Mouse (Mus musculus) embryonic facial prominence, embryonic 10.5 days (tissue): ENCODE measurements around the gene Cyth4. TPM values are rescaled to one million over a fixed set of nuclear protein-coding genes. Genes with fewer than 3 reads are reported as not detected.

ENCODE experiments used
- DNase-seq: peaks from one replicate; pipeline ENCODE4 v3.0.0-alpha.2; 2017; ENCODE audit warnings: low spot score
- H3K27ac ChIP-seq: fragments of 300-500 bp; sonication (generic); replicated peaks from 2 replicates; pipeline ENCODE4 v1.5.1; 2016; ENCODE audit warnings: mild to moderate bottlenecking
- H3K27me3 ChIP-seq: fragments of 300-500 bp; sonication (generic); replicated peaks from 2 replicates; pipeline ENCODE4 v1.6.1; 2016; ENCODE audit warnings: low read depth, mild to moderate bottlenecking; ENCODE audit not compliant: poor library complexity, severe bottlenecking
- H3K36me3 ChIP-seq: fragments of 300-500 bp; sonication (generic); replicated peaks from 2 replicates; pipeline ENCODE4 v1.6.1; 2016; ENCODE audit warnings: mild to moderate bottlenecking, moderate library complexity
- H3K4me1 ChIP-seq: fragments of 300-500 bp; sonication (generic); 2 replicates; pipeline ENCODE4 v1.6.1; 2016
- H3K4me3 ChIP-seq: fragments of 300-500 bp; sonication (generic); 2 replicates; pipeline ENCODE4 v1.5.1; 2016; ENCODE audit warnings: mild to moderate bottlenecking, moderate library complexity
- H3K9me3 ChIP-seq: fragments of 300-500 bp; sonication (generic); 2 replicates; pipeline ENCODE4 v1.6.1; 2016; ENCODE audit warnings: mild to moderate bottlenecking
- WGBS: fragments of 180-500 bp; shearing (Covaris S2); methylation state at CpG from one replicate; pipeline ENCODE4 v1.1.7; 2016; 5-methylcytosine and 5-hydroxymethylcytosine counted together
- polyA plus RNA-seq: library from polyadenylated mRNA; unstranded; fragments of >200 nt; fragmentation: Nextera tagmentation; extraction: Ambion mirVana; gene quantifications from 2 replicates; pipeline ENCODE4 v1.2.1, GENCODE M21; 2016

The Cyth4 gene
- polyA plus RNA-seq, 1 experiment from 2014 or later: 5.8 TPM

DNA sequence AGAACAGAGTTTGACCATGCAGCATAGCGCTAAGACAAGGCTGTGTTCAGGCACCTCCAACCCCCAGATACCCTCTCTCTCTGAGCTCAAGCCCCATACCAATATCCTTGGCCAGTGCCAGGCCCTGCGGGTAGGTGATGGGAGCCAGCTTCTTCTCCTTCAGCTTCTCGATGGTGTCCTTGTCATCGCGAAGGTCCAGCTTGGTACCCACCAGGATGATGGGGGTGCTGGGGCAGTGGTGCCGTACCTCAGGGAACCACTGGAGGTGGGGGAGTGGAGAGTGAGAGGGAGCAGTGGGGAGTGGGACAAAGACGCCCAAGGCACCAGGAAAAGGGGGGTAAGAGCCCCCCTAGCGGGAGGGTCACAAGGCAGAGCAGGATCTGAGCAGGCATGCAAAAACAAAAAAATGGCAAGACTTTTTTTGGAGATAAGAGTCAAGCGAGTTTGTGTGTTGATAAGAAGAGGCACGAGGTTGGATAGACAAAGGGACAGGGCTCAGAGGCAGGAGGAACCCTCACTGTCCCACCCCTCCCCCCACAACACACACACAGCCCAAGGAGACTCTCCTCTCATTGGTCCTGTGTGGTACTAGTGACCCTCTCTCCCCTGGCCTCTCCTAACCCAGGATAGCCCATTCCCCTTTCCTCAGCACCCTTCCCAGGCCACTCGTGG, 31.9 kb upstream of the Cyth4 start:
- H3K36me3 ChIP-seq: no peaks in the 10 kb centered on the region
- DNase-seq: no peak
- 72% methylated on average over 11 of the region's 11 CpGs for WGBS
- H3K4me1 ChIP-seq: peaks cover 9% of the 10 kb centered on the region; the same call in 1 of the 2 replicates
- no peak overlapping the region for H3K4me3 ChIP-seq
- H3K27ac ChIP-seq: no peak overlapping the region
- no peaks in the 10 kb centered on the region for H3K27me3 ChIP-seq
- no peaks in the 10 kb centered on the region for H3K9me3 ChIP-seq

- peaks cover 13% of the 10 kb centered on the region; the same call in 1 of the 2 replicates for H3K4me1 ChIP-seq
- H3K36me3 ChIP-seq: no peaks in the 10 kb centered on the region
- 73% methylated on average over 9 of the region's 9 CpGs for WGBS
- H3K9me3 ChIP-seq: no peaks in the 10 kb centered on the region
- no peak overlapping the region for H3K4me3 ChIP-seq
- no peak overlapping the region for H3K27ac ChIP-seq
- no peak for DNase-seq
- no peaks in the 10 kb centered on the region for H3K27me3 ChIP-seq
Observed at GRCm38 (mm10) chr15:78567608-78568120, 29.2 kb upstream of the Cyth4 start.

DNA sequence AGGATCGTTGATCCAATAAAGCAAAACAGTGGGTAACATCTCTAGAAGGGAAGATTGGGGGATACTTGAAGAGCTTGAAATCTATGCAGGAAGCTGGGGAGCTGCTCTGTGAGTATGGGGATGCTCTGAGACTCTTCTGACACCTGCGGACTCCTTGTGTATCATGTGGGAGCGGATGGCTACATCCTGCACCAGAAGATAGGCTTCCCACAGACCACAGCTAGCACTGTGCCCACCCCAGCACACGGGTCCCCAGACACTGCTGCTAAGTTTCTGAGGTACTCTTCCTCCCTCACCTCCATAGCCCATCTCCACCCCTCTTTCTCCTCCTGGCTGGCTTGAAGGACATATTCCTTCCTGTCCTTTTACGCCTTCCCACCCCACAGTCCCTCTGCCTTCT, 26.7 kb upstream of the Cyth4 start:
- Histone ChIP-seq H3K27me3 (no peaks in the 10 kb centered on the region), H3K27ac (no peak overlapping the region), H3K4me3 (no peak overlapping the region), H3K4me1 (peaks cover 5% of the 10 kb centered on the region; the same call in 1 of the 2 replicates), H3K9me3 (no peaks in the 10 kb centered on the region), H3K36me3 (no peaks in the 10 kb centered on the region)
- DNase-seq: no peak
- WGBS: 91% methylated on average over 5 of the region's 5 CpGs

DNA sequence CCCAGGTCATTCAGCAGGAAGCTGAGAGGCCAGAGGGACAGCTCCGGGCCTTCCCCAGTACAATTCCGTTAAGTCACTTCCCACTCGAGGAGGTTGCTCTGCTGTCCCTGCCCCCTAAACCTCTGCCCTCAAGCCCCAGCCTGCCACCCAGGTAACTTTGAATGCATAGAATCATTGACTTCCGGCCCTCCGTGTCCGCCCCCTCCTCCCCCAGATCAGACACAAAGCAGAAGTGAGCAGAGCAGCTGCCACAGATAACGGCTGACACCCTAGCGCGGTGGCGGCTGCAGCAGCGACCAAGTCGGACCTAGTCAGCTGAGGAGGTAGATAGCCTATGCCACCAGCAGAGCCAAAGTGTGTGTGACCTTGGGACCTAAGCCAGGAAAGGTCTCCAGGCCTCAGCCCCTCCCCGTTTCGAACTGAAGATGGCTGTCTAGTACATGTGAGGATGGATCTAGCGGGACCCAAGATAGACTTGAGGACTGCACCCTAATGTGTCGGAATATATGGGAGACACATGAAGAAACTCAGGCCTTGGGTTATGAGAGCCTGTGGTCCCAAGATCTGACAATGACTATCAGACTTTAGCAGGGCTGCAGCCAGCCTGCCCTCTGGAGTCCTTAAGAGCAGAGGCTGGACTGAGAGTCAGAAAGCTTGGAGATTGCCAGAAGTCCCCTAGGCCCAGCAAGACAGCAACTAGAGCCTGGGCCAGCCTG, 25.1 kb upstream of the Cyth4 start:
- peaks cover 9% of the 10 kb centered on the region for H3K4me1 ChIP-seq
- H3K4me3 ChIP-seq: no peak overlapping the region
- DNase-seq: no peak
- H3K27me3 ChIP-seq: no peaks in the 10 kb centered on the region
- WGBS: 64% methylated on average over 16 of the region's 16 CpGs
- no peaks in the 10 kb centered on the region for H3K9me3 ChIP-seq
- H3K36me3 ChIP-seq: no peaks in the 10 kb centered on the region
- H3K27ac ChIP-seq: peak overlapping the region; percentile 15; the same call in 1 of the 2 replicates

GRCm38 (mm10) chr15:78572270-78572600, 24.6 kb upstream of the Cyth4 start:
- WGBS: 89% methylated on average over 5 of the region's 5 CpGs
- no peak overlapping the region for H3K4me3 ChIP-seq
- 0 out of 2 replicates have a peak overlapping the region, but pooled peaks have one; percentile 15 for H3K27ac ChIP-seq
- H3K27me3 ChIP-seq: no peaks in the 10 kb centered on the region
- DNase-seq: no peak
- no peaks in the 10 kb centered on the region for H3K36me3 ChIP-seq
- H3K9me3 ChIP-seq: no peaks in the 10 kb centered on the region
- peaks cover 9% of the 10 kb centered on the region for H3K4me1 ChIP-seq

DNA sequence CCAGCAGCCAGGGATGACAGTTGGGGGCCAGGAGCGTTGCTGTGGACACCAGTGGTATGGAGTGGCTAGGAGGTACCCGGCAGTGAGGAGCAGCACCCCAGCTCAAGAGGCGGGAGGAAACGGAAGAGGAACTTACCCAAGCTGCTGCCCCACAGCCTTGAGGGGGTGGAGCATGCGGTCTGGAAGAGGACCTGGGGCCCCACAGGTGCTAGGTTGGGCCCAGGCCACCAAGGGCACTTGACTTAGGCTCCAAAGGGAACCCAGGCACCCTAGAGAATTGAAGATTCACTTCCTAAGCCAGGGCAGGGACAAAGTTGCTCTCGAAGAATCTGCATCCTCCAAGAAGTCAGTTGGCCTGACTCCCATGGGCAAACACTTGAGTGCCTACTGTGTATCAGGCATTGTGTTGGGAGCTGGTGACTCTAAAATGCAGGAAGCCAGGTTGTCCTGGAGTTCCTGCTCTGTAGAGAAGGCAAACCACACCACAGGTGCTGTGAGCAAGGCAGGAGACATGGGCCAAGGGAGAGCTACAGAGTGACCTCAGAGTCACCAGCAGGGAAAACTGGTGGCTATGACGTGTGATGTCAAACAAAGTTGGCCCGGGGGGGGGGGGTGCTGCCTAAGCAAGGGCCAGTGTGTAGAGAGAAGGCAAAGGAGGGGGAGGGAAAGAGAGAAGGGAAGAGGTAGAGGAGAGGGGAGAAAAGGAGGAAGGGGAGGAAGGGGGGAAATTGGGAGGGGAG, 24.0 kb upstream of the Cyth4 start, which contains the start of gene Rac2:
Rac2 (minus strand) TSS at position 126 of the 740 bp plus-strand sequence.
- Histone ChIP-seq H3K4me3 (no peak within 1 kb of the TSS), H3K27me3 (no peaks in the 10 kb centered on the region), H3K4me1 (peaks cover 9% of the 10 kb centered on the region), H3K36me3 (no peaks in the 10 kb centered on the region), H3K27ac (peak within 1 kb of the TSS; percentile 15; the same call in 1 of the 2 replicates), H3K9me3 (no peaks in the 10 kb centered on the region)
- WGBS: 85% methylated on average over 8 of the region's 8 CpGs
- DNase-seq: no peak

DNA sequence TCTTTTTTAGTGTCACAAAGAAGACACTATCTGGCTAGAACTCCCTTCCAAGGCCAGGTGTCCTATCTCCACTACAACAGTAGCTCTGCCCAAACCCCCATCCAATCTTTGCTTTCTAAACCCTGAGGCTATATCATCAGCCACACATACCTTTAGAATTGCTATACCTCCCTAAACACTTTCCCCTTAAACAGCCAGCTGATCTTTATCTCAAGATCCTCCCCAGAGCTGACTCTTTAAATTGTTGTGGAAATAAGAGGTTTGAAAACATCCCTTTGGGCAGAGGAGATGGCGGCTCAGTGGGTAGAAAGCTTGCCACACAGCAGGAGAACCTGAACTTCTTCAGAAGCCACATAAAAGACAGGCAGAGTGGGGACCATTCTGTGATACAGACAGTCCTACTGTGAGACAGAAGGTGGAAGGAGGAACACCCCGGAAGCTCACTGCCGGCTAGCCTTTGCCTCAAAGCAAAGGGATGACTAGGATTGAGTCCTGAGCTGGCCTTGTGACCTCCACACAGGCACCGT, 20.5 kb upstream of the Cyth4 start:
- no peak overlapping the region for H3K4me3 ChIP-seq
- peaks cover 30% of the 10 kb centered on the region for H3K4me1 ChIP-seq
- no peak for DNase-seq
- WGBS: 54% methylated on average over 4 of the region's 4 CpGs
- H3K27me3 ChIP-seq: no peaks in the 10 kb centered on the region
- H3K9me3 ChIP-seq: no peaks in the 10 kb centered on the region
- H3K36me3 ChIP-seq: no peaks in the 10 kb centered on the region
- H3K27ac ChIP-seq: no peak overlapping the region

- Histone ChIP-seq H3K4me3 (no peak overlapping the region), H3K4me1 (peaks cover 30% of the 10 kb centered on the region), H3K27ac (no peak overlapping the region), H3K36me3 (no peaks in the 10 kb centered on the region), H3K9me3 (peaks cover 6% of the 10 kb centered on the region; the same call in 1 of the 2 replicates), H3K27me3 (peaks cover 12% of the 10 kb centered on the region)
- DNase-seq: no peak
- WGBS: 18% methylated on average over 11 of the region's 11 CpGs
Observed at GRCm38 (mm10) chr15:78583352-78583751, 13.5 kb upstream of the Cyth4 start.

DNA sequence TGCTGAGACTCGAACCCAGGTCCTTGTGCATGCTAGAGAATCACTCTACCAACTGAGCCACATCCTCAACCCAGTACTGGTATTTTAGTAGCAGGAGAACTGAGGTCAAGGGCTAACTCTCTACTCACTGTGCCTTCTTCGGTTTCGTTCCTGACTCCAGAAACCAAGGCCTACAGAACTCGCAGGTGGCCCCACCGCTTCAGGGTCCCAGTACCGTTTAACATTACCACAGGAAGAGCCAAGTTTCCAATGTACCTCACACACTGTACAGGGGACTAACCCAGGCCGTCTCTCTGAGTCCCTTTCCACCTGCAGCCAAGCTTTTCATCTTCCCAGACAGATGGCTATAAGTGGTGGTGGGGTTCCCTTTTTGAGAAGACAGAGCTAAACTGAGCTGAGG, 11.4 kb upstream of the Cyth4 start:
- H3K36me3 ChIP-seq: no peaks in the 10 kb centered on the region
- no peak for DNase-seq
- peaks cover 12% of the 10 kb centered on the region for H3K27me3 ChIP-seq
- H3K9me3 ChIP-seq: peaks cover 6% of the 10 kb centered on the region; the same call in 1 of the 2 replicates
- no peak overlapping the region for H3K4me3 ChIP-seq
- H3K4me1 ChIP-seq: peaks cover 17% of the 10 kb centered on the region
- no peak overlapping the region for H3K27ac ChIP-seq
- WGBS: 92% methylated on average over 7 of the region's 7 CpGs

- Histone ChIP-seq H3K27ac (no peak overlapping the region), H3K9me3 (peaks cover 6% of the 10 kb centered on the region; the same call in 1 of the 2 replicates), H3K27me3 (peaks cover 12% of the 10 kb centered on the region), H3K36me3 (no peaks in the 10 kb centered on the region), H3K4me1 (peaks cover 14% of the 10 kb centered on the region), H3K4me3 (no peak overlapping the region)
- 57% methylated on average over 18 of the region's 18 CpGs for WGBS
- DNase-seq: peak; percentile 81
Observed at GRCm38 (mm10) chr15:78587050-78587994, 9.5 kb upstream of the Cyth4 start.

- no peak overlapping the region for H3K4me3 ChIP-seq
- peaks cover 6% of the 10 kb centered on the region; the same call in 1 of the 2 replicates for H3K9me3 ChIP-seq
- no peak for DNase-seq
- peaks cover 21% of the 10 kb centered on the region for H3K4me1 ChIP-seq
- 88% methylated on average over 4 of the region's 4 CpGs for WGBS
- no peaks in the 10 kb centered on the region for H3K36me3 ChIP-seq
- H3K27me3 ChIP-seq: peaks cover 7% of the 10 kb centered on the region
- H3K27ac ChIP-seq: no peak overlapping the region
Observed at GRCm38 (mm10) chr15:78588049-78588448, 8.8 kb upstream of the Cyth4 start.
